Mouse (Mus musculus) frontal cortex, postnatal 36 days (tissue): ENCODE results near the gene Tomm6.
"Not testable (repeated sequence)": the region's sequence is repeated elsewhere in the genome, so short reads cannot be mapped to it uniquely, and the experiment has no call there.

Experiments used
- DNase-seq, 2 experiments: peaks; one replicate each; pipeline ENCODE4 v3.0.0; 2022; ENCODE audit warnings: low spot score in 2 of 2

The Tomm6 gene

DNA sequence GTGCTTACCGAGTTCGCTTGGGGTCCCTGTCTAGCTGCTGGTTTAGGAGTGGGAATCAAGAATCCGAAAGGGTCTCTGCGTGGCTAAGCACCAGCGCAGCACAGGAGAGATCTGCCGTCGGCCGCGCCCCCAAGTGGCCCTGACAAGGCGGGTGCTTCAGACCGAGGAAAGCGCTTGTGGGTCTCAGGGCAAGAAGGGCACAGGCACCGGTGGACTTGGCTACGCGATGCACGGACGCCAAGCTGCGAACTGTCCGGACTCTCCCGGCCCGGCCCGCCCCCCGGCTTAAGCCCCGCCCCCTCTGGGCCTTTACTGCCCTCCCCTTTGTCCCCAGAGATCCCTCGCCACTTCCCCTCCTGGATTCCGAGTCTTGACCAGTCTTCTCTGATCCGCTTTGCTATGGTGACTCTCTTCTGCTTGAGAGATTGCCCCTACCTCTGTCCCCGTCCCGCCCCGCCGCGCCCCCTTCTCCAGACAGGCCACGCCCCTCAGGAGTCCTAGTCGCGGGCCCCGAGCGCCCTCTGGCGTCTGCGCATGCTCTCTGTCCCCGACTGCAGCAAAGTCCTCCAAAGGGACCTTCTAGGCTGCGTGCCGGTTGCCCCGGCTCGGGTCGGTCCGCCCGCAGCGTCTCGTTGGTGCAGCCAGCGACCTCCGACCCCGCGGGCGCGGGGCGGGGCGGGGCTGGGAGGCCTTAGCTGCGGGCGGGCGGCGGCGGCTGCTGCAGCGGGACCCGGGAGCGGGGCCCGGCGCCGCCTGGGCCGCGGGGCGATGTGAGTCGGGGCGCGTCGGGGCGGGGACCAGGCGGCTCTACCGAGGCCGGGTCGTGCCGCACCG lies 6.5 kb upstream of the Tomm6 start, which contains the start of gene Prickle4:
Prickle4 (minus strand) TSS at position 234 of the 834 bp plus-strand sequence.
- peak; percentile 96 for DNase-seq

GRCm38 (mm10) chr17:47694442-47694502 lies 6.1 kb upstream of the Tomm6 start, which contains the start of gene Gm21981:
Gene Gm21981, minus strand, starts transcription at chr17:47694455.
- no peak for DNase-seq

GRCm38 (mm10) chr17:47693671-47694441 lies 5.7 kb upstream of the Tomm6 start:
- no peak for DNase-seq

- no peak for DNase-seq
Observed at GRCm38 (mm10) chr17:47691650-47692049, 3.5 kb upstream of the Tomm6 start.

- no peak for DNase-seq
Observed at GRCm38 (mm10) chr17:47689894-47690293, 1.7 kb upstream of the Tomm6 start.

- DNase-seq = peak; percentile 78
Observed at GRCm38 (mm10) chr17:47688608-47689575, 706 bp upstream of the Tomm6 start, which contains the start of gene Frs3. Gene Frs3, plus strand, starts transcription at chr17:47689030.

- DNase-seq = peak; percentile 93 to 97
Observed at GRCm38 (mm10) chr17:47687409-47688343, 510 bp downstream of the Tomm6 start.

DNA sequence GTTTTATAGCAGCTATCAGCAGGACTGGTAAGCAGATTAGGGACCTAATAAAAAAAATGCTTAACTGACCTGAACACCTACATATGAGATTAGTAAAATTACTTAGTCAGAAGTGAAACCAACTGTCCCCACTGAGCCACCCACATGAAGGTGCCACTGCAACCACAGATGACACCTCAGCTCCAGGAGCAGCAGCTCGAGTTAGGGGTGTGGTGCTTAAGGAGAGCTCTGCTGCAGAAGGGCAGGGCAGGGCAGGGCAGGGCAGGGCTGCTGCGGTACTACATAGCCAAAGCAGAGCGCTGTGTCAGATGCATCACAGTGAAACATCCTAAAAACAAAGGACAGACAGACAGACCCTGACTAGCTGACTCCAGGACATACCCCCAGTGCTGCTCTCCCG lies 5.3 kb downstream of the Tomm6 start:
- no peak for DNase-seq

GRCm38 (mm10) chr17:47678702-47679101 lies 9.5 kb downstream of the Tomm6 start:
- DNase-seq = no peak

GRCm38 (mm10) chr17:47678238-47678637 lies 9.9 kb downstream of the Tomm6 start:
- no peak for DNase-seq

GRCm38 (mm10) chr17:47676581-47676980 lies 11.6 kb downstream of the Tomm6 start:
- DNase-seq = peak; percentile 74 to 86

- peak; percentile 53 to 54 for DNase-seq
Observed at GRCm38 (mm10) chr17:47672311-47673111, 15.7 kb downstream of the Tomm6 start.

DNA sequence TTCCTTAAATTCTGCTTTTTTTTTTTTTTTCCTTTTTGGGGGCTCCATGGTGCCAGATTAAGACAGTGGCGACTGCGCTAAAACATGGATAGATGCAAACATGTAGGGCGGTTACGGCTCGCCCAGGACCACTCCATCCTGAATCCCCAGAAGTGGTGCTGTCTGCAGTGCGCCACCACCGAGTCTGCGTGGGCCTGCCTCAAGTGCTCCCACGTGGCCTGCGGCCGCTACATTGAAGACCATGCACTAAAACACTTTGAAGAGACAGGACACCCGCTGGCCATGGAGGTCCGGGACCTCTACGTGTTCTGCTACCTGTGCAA lies 16.2 kb downstream of the Tomm6 start:
- DNase-seq = no peak

- DNase-seq = no peak
Observed at GRCm38 (mm10) chr17:47669166-47669565, 19.0 kb downstream of the Tomm6 start.

- no peak for DNase-seq
Observed at GRCm38 (mm10) chr17:47664474-47664873, 23.7 kb downstream of the Tomm6 start.

DNA sequence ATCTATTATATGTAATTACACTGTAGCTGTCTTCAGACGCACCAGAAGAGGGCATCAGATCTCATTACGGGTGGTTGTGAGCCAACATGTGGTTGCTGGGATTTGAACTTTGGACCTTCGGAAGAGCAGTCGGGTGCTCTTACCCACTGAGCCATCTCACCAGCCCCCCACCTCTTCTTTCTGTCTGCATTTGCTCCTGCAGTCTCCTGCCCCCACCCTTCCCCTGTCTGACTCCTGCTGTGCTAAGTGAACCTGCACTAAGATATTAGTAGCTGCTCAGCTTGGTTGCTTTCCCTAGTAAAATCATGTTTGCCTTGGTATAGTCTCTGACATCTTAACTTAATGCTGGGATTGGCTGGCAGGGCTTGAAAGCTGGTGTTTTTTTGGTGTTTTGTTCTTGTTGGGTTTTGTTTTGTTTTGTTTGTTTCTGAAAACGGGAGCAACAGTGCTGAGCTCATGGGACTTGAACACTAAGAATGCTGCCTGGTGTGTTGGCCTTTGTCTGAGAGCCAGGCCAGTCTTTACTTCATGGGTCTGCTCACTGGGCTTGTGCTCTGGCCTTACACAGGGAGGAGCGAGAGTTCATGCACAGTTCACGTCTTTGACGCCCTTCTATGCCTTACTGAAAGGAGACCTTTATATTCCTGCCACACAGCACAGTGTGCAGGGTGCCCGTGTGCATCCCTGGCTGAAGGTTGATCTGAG lies 25.0 kb downstream of the Tomm6 start:
- DNase-seq = no peak

DNA sequence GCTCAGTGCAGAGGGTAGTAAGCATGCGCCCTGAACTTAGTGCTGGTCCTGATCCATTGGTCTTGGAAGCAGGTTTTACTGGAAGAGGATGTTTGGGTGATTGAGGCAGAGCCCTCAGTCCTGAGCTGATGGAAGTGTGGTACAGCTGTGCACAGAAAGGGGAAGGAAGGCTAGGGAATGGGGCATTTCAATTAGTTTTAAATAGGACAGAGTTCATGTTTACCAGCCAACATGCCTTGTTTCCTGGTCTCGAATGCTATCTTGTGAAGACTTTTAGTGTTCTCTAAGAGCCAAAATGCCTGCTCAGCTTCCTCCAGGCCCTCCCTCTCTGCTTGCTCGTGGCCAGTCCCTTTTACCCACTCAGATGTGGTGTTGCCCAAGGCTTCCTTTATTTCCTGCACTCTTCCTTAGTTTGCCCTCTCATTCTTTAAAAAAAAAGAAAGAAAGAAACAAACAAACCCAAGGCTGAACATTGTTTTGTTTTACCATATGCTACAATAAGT lies 29.4 kb downstream of the Tomm6 start:
- no peak for DNase-seq

GRCm38 (mm10) chr17:47657901-47658300 lies 30.3 kb downstream of the Tomm6 start:
- DNase-seq = no peak

DNA sequence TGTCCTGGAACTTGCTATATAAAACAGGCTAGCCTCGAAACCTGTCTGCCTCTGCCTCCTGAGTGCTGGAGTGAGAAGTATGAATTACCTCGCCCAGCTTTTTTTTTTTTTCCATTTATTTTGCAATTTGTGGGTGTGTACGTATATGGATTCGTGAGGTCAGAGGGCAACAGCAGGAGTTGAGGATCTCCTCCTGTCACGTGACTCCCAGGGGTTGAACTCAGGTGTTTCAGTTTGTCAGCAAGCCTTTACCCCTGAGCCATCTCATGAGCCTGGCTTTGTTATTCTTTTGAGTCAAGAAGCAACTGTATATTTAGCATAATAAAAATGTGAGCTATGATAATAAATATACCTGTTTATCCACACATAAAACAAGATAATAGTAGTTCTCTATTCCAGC lies 32.5 kb downstream of the Tomm6 start:
- DNase-seq = no peak

- not testable (repeated sequence) for DNase-seq
Observed at GRCm38 (mm10) chr17:47654346-47654745, 33.8 kb downstream of the Tomm6 start.
